Mouse (Mus musculus) olfactory bulb, adult 2 months (tissue): ENCODE data around the gene Prex1. TPM values are rescaled to one million over a fixed set of nuclear protein-coding genes. Genes with fewer than 3 reads are reported as not detected.

Experiments used
- H3K27ac ChIP-seq: fragments of 200-500 bp; 2 replicates; pipeline ENCODE4 v1.5.1; 2012; ENCODE audit warnings: low read depth, low read length; ENCODE audit not compliant: insufficient read depth
- H3K4me1 ChIP-seq: fragments of 200-500 bp; 2 replicates; pipeline ENCODE4 v1.6.1; 2012; ENCODE audit warnings: low read length; ENCODE audit not compliant: control insufficient read depth, insufficient read depth
- H3K4me3 ChIP-seq: fragments of 200-500 bp; 2 replicates; pipeline ENCODE4 v1.5.1; 2012; ENCODE audit warnings: mild to moderate bottlenecking, low read depth, low read length, moderate library complexity; ENCODE audit not compliant: insufficient read depth
- CTCF ChIP-seq: fragments of 200-500 bp; IDR thresholded peaks from 2 replicates; pipeline ENCODE4 v1.5.1; 2012; ENCODE audit warnings: low read depth, mild to moderate bottlenecking, low read length, moderate library complexity; ENCODE audit not compliant: insufficient read depth
- POLR2A ChIP-seq: fragments of 200-500 bp; IDR thresholded peaks from 2 replicates; pipeline ENCODE4 v1.6.1; 2012; ENCODE audit warnings: mild to moderate bottlenecking, low read depth, low read length, moderate library complexity; ENCODE audit not compliant: insufficient read depth
- WGBS: fragments of 180-500 bp; shearing (Covaris S2); methylation state at CpG from one replicate; pipeline ENCODE4 v1.1.7; 2018; 5-methylcytosine and 5-hydroxymethylcytosine counted together
- polyA plus RNA-seq: library from polyadenylated mRNA; stranded (reverse); fragments of >200 nt; gene quantifications from 2 replicates; pipeline ENCODE4 v1.2.4, GENCODE M21; 2012; ENCODE audit warnings: low replicate concordance; ENCODE audit not compliant: missing spikeins, insufficient read depth, insufficient read length

Prex1 gene
- polyA plus RNA-seq, 1 experiment = not detected

DNA sequence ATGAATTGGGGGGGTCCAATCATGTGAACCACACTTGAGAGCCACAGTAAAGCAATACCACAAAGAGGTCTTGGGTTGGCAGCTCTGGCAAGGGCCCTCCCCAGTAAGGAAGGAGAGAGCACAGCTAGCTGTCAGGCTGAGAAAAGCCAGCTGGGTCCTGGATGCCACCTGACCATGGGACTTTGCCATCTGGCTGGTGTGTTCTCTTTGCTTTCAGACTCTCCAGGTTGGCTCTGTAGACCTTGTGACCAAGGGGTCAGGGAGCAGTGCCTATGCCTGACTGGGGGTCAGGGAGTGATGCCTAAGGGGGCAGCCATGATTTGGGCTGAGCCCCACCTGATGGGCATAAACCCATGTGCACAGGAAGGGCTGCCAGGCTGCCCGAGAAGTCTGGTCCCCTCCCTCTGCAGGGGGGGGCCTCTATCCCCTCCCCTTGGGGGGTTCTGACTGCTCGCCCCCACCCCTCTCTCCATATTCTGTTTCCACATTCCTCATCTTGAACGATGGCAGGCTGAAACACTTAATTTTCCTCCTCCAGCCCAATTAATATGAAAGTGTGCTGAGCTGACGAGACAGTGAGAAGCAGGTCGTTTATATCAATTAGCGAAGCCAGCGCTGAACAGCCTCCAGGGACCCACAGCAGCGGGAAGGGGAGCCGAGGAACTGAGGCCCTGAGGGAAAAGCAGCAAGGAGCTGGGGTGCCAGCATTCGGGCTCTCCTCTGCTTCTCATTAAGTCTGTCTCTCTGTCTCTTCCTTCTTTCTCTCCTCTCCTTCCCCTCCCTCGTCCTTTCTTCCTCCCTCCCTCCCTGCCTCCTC lies 172.3 kb downstream of the Prex1 start:
- 24% methylated on average over 11 of the region's 11 CpGs for WGBS
- H3K27ac ChIP-seq = no peak overlapping the region
- no peak overlapping the region for H3K4me3 ChIP-seq
- no peak for TF ChIP-seq POLR2A
- H3K4me1 ChIP-seq = peaks cover 14% of the 10 kb centered on the region

DNA sequence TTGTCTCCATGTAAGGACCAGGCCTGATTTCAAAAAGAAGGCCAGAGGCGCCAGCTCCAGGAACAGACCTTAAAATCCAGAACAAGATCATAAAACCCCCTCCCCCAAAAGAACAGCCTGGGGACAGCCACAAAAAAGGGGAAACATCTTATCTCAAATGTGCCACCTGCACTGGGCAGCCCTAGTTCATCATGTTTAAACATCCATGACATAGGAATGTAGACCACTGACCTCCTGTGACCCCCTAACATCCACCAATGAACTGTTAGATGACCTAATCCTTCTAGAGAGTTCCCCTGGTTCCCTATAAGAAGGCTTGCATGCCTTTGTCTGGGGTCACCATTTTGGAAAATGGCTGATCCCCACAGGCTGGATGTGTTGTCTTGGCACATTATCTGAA lies 173.4 kb downstream of the Prex1 start:
- no peak overlapping the region for H3K4me3 ChIP-seq

DNA sequence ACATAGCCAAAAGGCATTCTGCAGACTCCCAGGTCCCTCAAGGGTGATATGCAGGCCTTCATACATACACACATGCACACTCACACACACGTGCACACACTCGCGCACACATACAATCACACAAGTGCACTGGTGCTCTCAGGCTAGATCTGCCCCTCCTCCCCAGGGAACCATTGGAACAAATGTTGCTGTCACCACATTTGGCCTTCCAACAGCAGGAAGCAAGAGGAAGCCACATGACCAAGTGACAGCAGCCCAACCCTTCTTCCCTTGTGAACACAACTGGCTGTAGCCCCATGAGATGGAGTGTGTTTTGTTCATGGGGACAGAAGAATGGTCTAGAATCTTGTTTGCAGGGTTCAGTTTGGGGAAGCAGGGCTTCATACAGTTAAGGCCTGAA lies 176.7 kb downstream of the Prex1 start:
- 95% methylated on average over 3 of the region's 3 CpGs for WGBS
- no peak for TF ChIP-seq CTCF
- TF ChIP-seq POLR2A = no peak
- Histone ChIP-seq H3K27ac (no peak overlapping the region), H3K4me1 (peaks cover 9% of the 10 kb centered on the region), H3K4me3 (no peak overlapping the region)

More for the DNA sequence above, 173.4 kb downstream of the Prex1 start:
- H3K27ac ChIP-seq = no peak overlapping the region
- H3K4me1 ChIP-seq = peaks cover 9% of the 10 kb centered on the region
- WGBS = 100% methylated on average over 1 of the region's 1 CpGs
- no peak for TF ChIP-seq POLR2A
- no peak for TF ChIP-seq CTCF

DNA sequence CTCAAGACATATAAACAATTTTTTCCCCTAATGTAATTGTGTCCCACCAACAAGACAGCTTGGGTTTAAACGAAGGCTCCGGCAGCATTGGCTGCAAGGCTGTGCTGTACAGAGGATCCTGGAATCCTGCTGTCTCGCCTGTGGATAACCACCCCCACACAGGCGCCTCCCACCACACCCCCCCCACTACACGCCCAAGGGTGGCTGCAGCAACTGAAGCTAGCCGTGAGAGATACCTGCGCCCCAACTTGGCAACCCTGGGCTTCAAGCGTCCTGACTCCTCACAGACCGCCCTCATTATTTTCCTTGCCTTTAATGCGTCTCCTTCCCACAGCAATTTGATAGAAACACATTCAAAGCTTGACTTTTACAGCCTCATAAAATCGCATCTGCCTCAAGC lies 178.1 kb downstream of the Prex1 start:
- WGBS = 75% methylated on average over 11 of the region's 11 CpGs
- H3K4me1 ChIP-seq = peaks cover 2% of the 10 kb centered on the region
- TF ChIP-seq CTCF = no peak
- TF ChIP-seq POLR2A = no peak
- no peak overlapping the region for H3K27ac ChIP-seq
- no peak overlapping the region for H3K4me3 ChIP-seq

DNA sequence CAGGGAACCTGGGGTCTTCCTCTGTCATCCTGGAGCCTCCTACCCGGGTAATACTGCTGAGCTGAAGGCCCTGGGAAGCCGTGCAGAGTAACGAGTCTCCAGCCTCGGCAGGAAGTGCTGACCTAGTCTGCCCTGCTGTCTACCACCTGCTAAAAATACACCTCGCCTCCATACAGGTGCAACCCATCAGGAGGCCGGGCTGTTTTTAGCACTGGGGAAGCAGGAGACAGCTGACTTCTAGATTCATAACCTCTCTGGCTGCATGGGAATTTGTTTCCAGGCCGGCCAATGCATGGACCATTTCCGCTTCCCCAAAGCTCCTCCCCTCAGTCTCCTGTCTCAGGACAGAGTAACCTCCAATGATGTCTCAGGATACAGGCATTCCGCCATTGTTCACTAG lies 187.4 kb downstream of the Prex1 start:
- Histone ChIP-seq H3K27ac (no peak overlapping the region), H3K4me3 (no peak overlapping the region), H3K4me1 (peaks cover 10% of the 10 kb centered on the region)
- no peak for TF ChIP-seq CTCF
- no peak for TF ChIP-seq POLR2A
- WGBS = 88% methylated on average over 9 of the region's 9 CpGs

DNA sequence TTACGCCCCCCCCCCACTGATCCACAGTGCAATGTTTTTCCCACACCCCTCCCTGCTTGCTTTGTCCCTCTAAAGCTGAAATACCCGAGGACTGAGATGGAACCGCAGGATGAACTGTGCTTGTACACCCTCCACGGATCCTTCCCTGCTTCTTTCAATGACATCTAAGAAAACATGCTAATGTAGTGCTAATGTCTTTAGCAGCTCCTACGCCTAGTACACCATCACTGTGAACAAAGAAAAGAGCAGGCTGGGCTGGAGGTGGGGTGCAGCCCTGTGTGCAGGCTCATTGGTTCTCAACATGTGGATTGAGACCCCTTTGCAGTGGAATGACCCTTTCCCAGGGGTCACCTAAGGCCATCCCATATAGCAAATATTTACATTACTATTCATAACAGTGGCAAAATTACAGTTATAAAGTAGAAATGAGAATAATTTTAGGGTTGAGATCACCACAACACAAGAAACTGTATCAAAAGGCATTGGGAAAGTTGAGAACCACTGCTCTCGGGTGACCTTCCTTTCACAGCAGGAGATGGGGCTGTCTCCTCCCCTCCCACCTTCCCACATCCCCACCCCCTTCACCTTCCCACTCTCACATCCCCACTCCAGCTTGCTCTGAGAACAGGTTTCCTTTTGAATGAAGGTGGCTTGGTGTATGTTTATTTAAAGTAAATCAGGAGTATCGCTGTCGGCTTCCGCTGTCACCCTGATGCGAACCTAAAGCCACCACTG lies 190.3 kb downstream of the Prex1 start:
- Histone ChIP-seq H3K4me3 (no peak overlapping the region), H3K27ac (no peak overlapping the region), H3K4me1 (peaks cover 13% of the 10 kb centered on the region)
- 69% methylated on average over 10 of the region's 10 CpGs for WGBS
- no peak for TF ChIP-seq CTCF
- no peak for TF ChIP-seq POLR2A

DNA sequence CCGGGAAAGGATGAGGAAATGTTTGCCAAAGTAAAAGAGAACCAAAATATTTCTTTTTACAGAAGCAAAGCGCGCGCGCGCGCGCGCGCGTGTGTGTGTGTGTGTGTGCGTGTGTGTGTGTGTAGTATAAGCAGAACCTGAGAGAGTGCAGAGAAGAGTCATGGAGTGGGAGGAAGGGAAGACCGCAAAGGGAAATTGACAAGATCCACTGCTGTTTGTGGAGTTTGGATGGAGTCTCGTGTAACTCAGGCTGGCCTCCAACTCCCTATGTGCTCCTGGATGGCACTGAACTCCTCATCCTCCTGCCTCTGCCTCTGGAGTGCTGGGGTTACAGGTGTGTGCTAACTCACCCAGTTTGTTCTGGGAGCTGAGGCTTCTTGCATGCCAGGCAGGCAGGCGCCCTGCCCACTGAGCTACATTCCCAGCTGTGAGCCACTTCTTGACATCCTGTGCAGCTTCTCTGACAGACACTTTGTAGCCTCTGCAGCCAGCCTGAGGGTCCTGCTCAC lies 191.0 kb downstream of the Prex1 start:
- no peak overlapping the region for H3K4me3 ChIP-seq
- no peak overlapping the region for H3K27ac ChIP-seq
- H3K4me1 ChIP-seq = peaks cover 19% of the 10 kb centered on the region
- 55% methylated on average over 15 of the region's 15 CpGs for WGBS
- TF ChIP-seq POLR2A (no peak), CTCF (no peak)

DNA sequence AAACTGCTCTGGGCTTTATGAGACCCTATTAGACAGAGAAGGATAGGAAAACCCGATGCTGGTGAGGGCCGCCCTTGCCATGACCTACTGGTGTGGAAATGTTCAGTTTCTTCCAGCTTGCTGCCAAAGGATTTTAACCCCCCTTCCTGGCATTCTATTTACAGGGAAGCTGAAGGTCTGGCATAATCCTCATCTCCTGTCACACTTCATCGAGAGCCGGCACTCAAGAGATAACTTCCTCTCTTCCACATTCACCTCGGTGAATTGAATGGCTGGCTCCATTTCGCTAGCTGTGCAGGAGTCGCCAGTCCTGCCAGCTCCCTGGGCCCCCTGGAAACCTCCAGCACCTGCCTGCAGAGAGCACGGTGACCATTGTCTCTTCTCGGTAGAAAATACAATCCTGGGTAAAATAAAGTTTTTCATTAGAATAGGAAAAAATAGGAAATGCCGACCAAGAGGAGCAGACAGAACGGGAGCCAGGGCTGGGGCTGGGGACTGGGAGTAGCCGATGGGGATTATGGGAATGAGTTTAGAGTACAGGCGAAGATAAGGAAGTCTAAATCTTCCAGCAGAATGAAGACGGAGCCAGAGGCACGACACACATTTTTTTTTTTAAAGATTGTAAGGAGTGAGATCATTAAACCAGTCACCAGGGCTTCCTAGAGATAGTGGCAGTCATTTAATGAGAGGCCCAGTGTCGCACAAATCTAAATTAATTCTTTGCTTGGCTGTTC lies 191.6 kb downstream of the Prex1 start:
- H3K27ac ChIP-seq = no peak overlapping the region
- H3K4me3 ChIP-seq = no peak overlapping the region
- H3K4me1 ChIP-seq = peaks cover 23% of the 10 kb centered on the region
- WGBS = 44% methylated on average over 16 of the region's 16 CpGs
- TF ChIP-seq POLR2A (no peak), CTCF (no peak)

DNA sequence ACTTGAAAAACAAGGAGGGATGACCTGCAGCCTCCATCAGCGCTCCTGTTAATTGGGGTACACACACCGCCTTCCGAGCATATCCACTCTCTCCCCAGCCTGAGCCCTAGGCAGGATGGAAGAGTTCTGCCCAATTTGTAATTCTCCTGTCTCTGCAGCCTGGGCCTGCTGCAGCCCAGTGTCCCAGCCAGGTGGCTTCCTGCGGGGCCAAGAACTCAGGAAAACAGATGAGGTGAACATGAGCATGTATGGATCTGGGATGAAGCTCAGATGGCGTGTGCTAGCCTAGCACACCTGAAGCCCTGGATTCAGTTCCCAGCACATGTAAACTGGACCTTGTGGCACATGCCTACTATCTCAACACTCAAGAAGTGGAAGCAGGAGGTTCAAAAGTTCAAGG lies 192.2 kb downstream of the Prex1 start:
- no peak for TF ChIP-seq POLR2A
- TF ChIP-seq CTCF = no peak
- H3K27ac ChIP-seq = no peak overlapping the region
- peaks cover 23% of the 10 kb centered on the region for H3K4me1 ChIP-seq
- no peak overlapping the region for H3K4me3 ChIP-seq
- WGBS = 95% methylated on average over 5 of the region's 5 CpGs
